Mouse (Mus musculus) urinary bladder, adult 18-20 months (tissue): Measurements from ENCODE around the gene Ankrd34c.
A peak's percentile ranks its signal among the peaks of the same experiment; 100 is the strongest.

Experiments
- DNase-seq, 2 experiments: peaks; one replicate each; pipeline ENCODE4 v3.0.0; 2022; ENCODE audit warnings: low spot score in 2 of 2, mixed read lengths in 2 of 2

Ankrd34c gene

GRCm38 (mm10) chr9:89738295-89738694 lies at the start of gene Ankrd34c:
Gene Ankrd34c, minus strand, starts transcription at chr9:89738475.
- DNase-seq: no peak

- no peak for DNase-seq
Observed at GRCm38 (mm10) chr9:89787532-89787931, 49.3 kb upstream of the Ankrd34c start.

- no peak for DNase-seq
Observed at GRCm38 (mm10) chr9:89781395-89781927, 43.2 kb upstream of the Ankrd34c start.

GRCm38 (mm10) chr9:89779237-89779636 lies 41.0 kb upstream of the Ankrd34c start:
- DNase-seq: no peak

- no peak for DNase-seq
Observed at GRCm38 (mm10) chr9:89771153-89771552, 32.9 kb upstream of the Ankrd34c start.

GRCm38 (mm10) chr9:89762017-89762416 lies 23.7 kb upstream of the Ankrd34c start:
- DNase-seq: no peak

- no peak for DNase-seq
Observed at GRCm38 (mm10) chr9:89758569-89758968, 20.3 kb upstream of the Ankrd34c start.

GRCm38 (mm10) chr9:89758139-89758538 lies 19.9 kb upstream of the Ankrd34c start:
- DNase-seq: no peak

- no peak for DNase-seq
Observed at GRCm38 (mm10) chr9:89757571-89757970, 19.3 kb upstream of the Ankrd34c start.

- no peak for DNase-seq
Observed at GRCm38 (mm10) chr9:89740041-89740440, 1.8 kb upstream of the Ankrd34c start.

GRCm38 (mm10) chr9:89737888-89738287 lies 387 bp downstream of the Ankrd34c start:
- no peak for DNase-seq

GRCm38 (mm10) chr9:89736932-89737705 lies 1.2 kb downstream of the Ankrd34c start:
- DNase-seq: peak in 1 of 2 experiments; percentile 2

GRCm38 (mm10) chr9:89706906-89707305 lies 31.4 kb downstream of the Ankrd34c start:
- DNase-seq: no peak

GRCm38 (mm10) chr9:89705197-89705533 lies 33.1 kb downstream of the Ankrd34c start:
- no peak for DNase-seq

- DNase-seq: peak; percentile 81 to 88
Observed at GRCm38 (mm10) chr9:89704265-89705196, 33.7 kb downstream of the Ankrd34c start, which contains the start of gene Tmed3. Gene Tmed3, minus strand, starts transcription at chr9:89705068.

- no peak for DNase-seq
Observed at GRCm38 (mm10) chr9:89700910-89701457, 37.3 kb downstream of the Ankrd34c start.

- DNase-seq: no peak
Observed at GRCm38 (mm10) chr9:89695143-89695542, 43.1 kb downstream of the Ankrd34c start.

GRCm38 (mm10) chr9:89693670-89694069 lies 44.6 kb downstream of the Ankrd34c start:
- no peak for DNase-seq

GRCm38 (mm10) chr9:89689179-89689578 lies 49.1 kb downstream of the Ankrd34c start:
- no peak for DNase-seq

- DNase-seq: no peak
Observed at GRCm38 (mm10) chr9:89687503-89688226, 50.6 kb downstream of the Ankrd34c start.

- DNase-seq: no peak
Observed at GRCm38 (mm10) chr9:89686262-89686661, 52.0 kb downstream of the Ankrd34c start.
